ENCODE assay signal across 15 mouse cellular contexts in the genomic region with DNA sequence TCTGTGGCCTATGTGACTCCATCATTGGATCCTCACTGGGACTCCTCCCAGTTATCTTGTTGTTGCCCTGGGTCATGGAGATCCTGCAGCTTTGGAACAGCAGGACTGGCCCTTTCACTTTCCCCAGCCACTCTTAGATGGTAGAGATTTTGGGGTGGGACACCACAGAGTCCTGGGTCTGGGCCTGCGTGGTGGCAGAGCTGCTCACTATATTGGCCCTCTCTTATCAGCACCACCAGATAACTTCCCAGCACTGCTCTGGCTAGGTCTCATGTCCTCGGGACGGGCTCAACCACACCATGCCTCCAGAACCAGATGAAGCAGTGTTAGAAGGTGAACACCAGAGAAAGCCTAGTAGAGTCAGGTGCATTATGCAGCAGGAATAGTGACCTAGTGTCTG.
"Had no signal": no experiment of that assay in that cellular context is flagged by ENCODE, and none has a peak within 500 bp of the region (broad histone marks: within the 10 kb centered on the region; RNA-seq: fewer than 3 reads in every experiment).

No protein-coding gene starts in this region.

- H3K4me3 ChIP-seq: kidney, embryonic 15.5 days; left cerebral cortex, adult 2 months; limb, embryonic 15.5 days; megakaryocyte, embryonic 14.5 days; midbrain, embryonic 12.5 days; neural tube, embryonic 13.5 days; stomach, embryonic 15.5 days had no signal

- ATAC-seq: intestine, embryonic 16.5 days; lung, postnatal 0 days; midbrain, embryonic 16.5 days had no signal

- H3K4me1 ChIP-seq: limb, embryonic 15.5 days; midbrain, embryonic 12.5 days had no signal

- H3K27ac ChIP-seq: kidney, embryonic 15.5 days; left cerebral cortex, adult 2 months; limb, embryonic 15.5 days; midbrain, embryonic 12.5 days; neural tube, embryonic 13.5 days; stomach, embryonic 15.5 days had no signal

- H3K9ac ChIP-seq: kidney, embryonic 15.5 days; limb, embryonic 15.5 days; midbrain, embryonic 12.5 days; neural tube, embryonic 13.5 days; stomach, embryonic 15.5 days had no signal

- DNase-seq: kidney, adult 2 months; kidney, postnatal 14 days; lung, adult 2 months; lung, postnatal 4 days; right cerebral cortex, postnatal 14 days had no signal

- H3K27me3 ChIP-seq: kidney, embryonic 15.5 days; limb, embryonic 15.5 days; megakaryocyte, embryonic 14.5 days; midbrain, embryonic 12.5 days; neural tube, embryonic 13.5 days; stomach, embryonic 15.5 days had no signal

- H3K4me2 ChIP-seq: kidney, embryonic 15.5 days; limb, embryonic 15.5 days; midbrain, embryonic 12.5 days; neural tube, embryonic 13.5 days; stomach, embryonic 15.5 days had no signal

- H3K9me3 ChIP-seq: kidney, embryonic 15.5 days; limb, embryonic 15.5 days; megakaryocyte, embryonic 14.5 days; midbrain, embryonic 12.5 days; neural tube, embryonic 13.5 days; stomach, embryonic 15.5 days had no signal
